Mouse (Mus musculus) kidney, adult 11 months (tissue): ENCODE measurements around the gene Txnip.
A peak's percentile ranks its signal among the peaks of the same experiment; 100 is the strongest.
"Not testable (repeated sequence)": the region's sequence is repeated elsewhere in the genome, so short reads cannot be mapped to it uniquely, and the experiment has no call there.

ENCODE experiments used
- DNase-seq: peaks from one replicate; pipeline ENCODE4 v3.0.0; 2022

Gene Txnip

GRCm38 (mm10) chr3:96596228-96596707, 38.5 kb downstream of the Txnip start, which contains the start of gene Ankrd34a:
TSS of gene Ankrd34a (plus strand) at chr3:96596636.
- peak; percentile 22 for DNase-seq

- DNase-seq, result no peak
These were observed 39.1 kb downstream of the Txnip start for GRCm38 (mm10) chr3:96596855-96597254.

- DNase-seq, result no peak
These were observed 39.7 kb downstream of the Txnip start for GRCm38 (mm10) chr3:96597435-96597891.

GRCm38 (mm10) chr3:96598156-96599068, 40.7 kb downstream of the Txnip start:
- peak; percentile 47 for DNase-seq

- no peak for DNase-seq
These were observed 41.3 kb downstream of the Txnip start for GRCm38 (mm10) chr3:96599069-96599393.

- no peak for DNase-seq
These were observed 41.7 kb downstream of the Txnip start for GRCm38 (mm10) chr3:96599411-96599810.

GRCm38 (mm10) chr3:96600639-96601250, 43.0 kb downstream of the Txnip start, which contains the start of gene Lix1l:
TSS of gene Lix1l (plus strand) at chr3:96601149.
- DNase-seq, result peak; percentile 93

GRCm38 (mm10) chr3:96601251-96601787, 43.6 kb downstream of the Txnip start:
- DNase-seq, result peak; percentile 54

GRCm38 (mm10) chr3:96601941-96602703, 44.4 kb downstream of the Txnip start:
- peak; percentile 14 for DNase-seq

GRCm38 (mm10) chr3:96602704-96603084, 44.9 kb downstream of the Txnip start:
- no peak for DNase-seq

- no peak for DNase-seq
These were observed 45.6 kb downstream of the Txnip start for GRCm38 (mm10) chr3:96603311-96603710.

- not testable (repeated sequence) for DNase-seq
These were observed 48.2 kb downstream of the Txnip start for GRCm38 (mm10) chr3:96606007-96606406.

GRCm38 (mm10) chr3:96606618-96607017, 48.9 kb downstream of the Txnip start:
- no peak for DNase-seq
